Mouse (Mus musculus) adrenal gland, postnatal 25 days (tissue): ENCODE measurements around the gene Slc7a5. TPM values are rescaled to one million over a fixed set of nuclear protein-coding genes. Genes with fewer than 3 reads are reported as not detected.

Source experiments
- DNase-seq: peaks from one replicate; pipeline ENCODE4 v3.0.0; 2021; ENCODE audit warnings: mixed read lengths
- total RNA-seq: library from RNA; stranded (reverse); gene quantifications from 2 replicates; pipeline ENCODE4 v1.2.3, GENCODE M21; 2021

Gene Slc7a5
- total RNA-seq, 1 experiment from 2014 or later, result 57.8 TPM

DNA sequence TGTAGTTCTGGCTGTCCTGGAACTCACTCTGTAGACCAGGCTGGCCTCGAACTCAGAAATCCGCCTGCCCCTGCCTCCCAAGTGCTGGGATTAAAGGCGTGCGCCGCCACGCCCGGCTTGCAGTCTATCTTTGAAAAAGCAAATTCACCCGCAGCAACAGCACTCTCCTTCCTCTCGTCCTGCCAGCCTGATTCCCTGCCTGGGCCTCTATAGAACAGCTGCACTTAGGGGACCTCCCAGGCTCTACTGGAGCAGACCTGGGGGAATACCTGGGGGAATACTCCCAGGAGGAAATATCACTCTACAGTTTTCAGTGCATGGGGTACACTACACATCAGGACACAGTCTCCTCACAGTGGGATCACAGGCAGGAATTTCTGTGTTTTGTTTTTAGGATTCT is 58.2 kb downstream of the Slc7a5 start:
- DNase-seq, result no peak

DNA sequence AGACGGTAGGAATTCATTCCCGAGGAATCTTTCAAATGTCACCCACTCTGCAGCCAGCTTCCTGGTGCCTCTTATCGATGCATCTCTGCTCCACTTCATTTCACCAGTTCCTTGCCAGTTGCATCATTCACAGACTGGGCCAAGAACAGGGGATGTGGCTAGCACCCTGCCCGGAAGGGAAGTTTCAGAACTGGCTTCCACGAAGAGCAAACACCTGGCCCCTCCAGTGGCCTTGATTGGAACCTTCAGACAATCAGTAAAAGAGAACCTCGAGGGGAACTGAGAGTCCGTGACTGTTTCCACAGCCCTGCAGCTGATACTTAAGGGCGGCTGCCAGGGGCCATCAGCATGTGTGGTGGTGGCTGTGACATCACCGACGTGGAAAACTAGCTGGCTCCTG is 59.0 kb downstream of the Slc7a5 start:
- no peak for DNase-seq

DNA sequence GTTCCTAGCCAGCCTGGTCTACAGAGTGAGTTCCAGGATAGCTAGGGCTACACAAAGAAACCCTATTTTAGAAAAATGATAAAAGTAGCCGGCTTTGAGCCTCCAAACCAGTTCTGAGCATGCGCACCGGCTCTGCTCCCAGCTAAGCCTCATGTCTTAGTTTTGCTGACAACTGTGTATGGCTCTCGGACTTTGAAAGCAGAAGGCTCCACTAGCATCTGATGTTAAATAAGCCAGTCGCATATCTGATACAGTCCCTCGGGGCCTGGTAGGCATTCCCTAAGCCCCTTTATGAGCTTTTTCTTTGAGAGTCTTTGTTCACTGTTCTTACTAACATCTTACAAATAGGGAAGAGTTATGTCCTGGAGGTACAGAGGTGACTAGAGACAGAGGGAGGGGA is 59.5 kb downstream of the Slc7a5 start:
- no peak for DNase-seq

DNA sequence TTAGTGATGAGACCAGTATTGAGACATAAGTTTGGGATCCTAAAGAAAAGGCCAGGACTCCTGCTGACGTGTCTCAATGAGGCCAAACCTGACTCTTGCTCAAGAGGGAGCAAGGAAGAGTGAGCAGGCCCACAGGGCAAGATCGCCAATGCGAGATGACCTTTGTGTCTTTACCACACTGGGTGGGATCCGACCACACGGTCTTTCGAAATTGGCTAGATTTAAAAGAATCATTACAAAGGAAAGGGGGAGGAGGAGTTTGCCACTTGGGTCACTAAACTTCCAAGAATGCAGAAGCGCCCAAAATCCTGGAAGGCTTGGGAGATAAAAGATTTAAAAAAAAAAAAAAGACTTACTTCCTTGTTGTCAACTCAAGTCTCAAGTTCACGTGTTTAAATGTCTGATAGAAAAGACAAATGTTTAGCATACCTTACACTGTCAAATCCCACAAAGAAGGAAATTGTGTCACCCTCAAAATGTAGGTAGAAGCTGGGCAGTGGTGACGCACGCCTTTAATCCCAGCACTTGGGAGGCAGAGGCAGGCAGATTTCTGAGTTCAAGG is 60.2 kb downstream of the Slc7a5 start:
- DNase-seq, result no peak

DNA sequence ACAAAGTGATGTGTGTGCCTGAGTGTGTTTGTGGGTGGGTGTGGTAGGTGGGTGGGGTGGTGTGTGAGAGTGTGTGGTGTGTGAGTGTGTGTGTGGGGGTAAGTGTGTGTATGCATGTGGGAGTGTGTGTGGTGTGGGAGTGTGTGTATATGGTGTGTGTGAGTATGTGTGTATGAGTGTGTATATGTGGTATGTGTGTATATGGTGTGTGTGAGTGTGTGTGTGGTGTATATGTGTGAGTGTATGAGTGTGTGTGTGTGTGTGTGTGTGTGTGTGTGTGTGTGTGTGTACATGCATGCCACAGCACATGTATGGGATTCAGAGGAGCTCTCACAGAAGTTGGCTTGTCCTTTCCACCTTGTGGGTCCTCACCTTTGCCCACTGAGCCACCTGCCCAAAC is 60.7 kb downstream of the Slc7a5 start:
- no peak for DNase-seq

GRCm38 (mm10) chr8:121844765-121845164 is 62.7 kb downstream of the Slc7a5 start:
- DNase-seq, result no peak

GRCm38 (mm10) chr8:121843184-121843733 is 64.2 kb downstream of the Slc7a5 start:
- DNase-seq, result no peak

GRCm38 (mm10) chr8:121842064-121842955 is 65.2 kb downstream of the Slc7a5 start:
- DNase-seq, result no peak

DNA sequence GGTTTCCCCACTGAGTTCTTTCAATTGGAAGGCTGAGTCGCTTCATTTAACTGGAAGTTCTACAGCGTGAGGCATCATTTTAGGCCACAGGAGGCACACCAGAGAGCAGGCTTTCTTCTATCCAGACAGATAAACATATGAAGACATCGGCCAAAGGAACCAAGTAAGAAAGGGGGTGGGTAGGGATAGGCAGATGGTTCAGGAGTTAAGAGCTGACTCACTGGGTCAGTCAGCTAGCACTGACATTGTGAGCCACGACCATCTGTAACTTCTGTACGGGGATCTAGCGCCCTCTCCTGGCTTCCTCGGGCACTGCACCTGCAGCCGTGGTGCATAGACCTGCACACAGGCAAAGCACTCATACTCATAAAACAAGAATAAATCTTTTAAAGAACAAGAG is 66.3 kb downstream of the Slc7a5 start:
- peak; percentile 66 for DNase-seq

DNA sequence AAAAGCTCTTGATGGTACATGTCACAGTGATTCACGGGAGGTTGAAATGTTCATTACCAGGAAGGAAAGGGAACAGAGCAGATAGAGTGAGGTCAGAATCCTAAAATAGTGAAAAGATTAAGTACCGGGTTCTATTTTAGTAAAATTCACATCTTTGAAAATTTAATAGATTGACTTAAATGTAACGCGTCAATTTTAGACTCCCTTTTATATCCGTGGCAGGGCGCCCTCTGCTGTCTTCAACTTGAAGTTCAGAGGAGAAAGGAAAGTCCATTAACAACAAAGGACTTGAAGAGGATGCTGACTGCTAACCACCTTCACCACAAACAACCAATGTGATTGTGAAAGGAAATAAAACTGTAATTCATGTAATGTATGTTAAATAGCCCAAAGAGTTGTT is 75.0 kb downstream of the Slc7a5 start:
- DNase-seq, result peak; percentile 73

- DNase-seq, result no peak
These were observed 75.4 kb downstream of the Slc7a5 start for GRCm38 (mm10) chr8:121832061-121832460.

Other genes with a start within 250 kb of the Slc7a5 start
- gene Jph3, start 178.1 kb downstream of the Slc7a5 start, total RNA-seq, result 2.0 and 3.2 TPM in 2 replicates
- gene Klhdc4, start 78.1 kb downstream of the Slc7a5 start, total RNA-seq, result 29.1 and 30.5 TPM in 2 replicates
- gene Car5a, start 37.2 kb upstream of the Slc7a5 start, total RNA-seq, result 1.6 TPM in 1 of 2 replicates, not detected in the other
- 33.2 and 35.7 TPM in 2 replicates for gene Banp, start 42.1 kb upstream of the Slc7a5 start, total RNA-seq